Mouse (Mus musculus) heart, embryonic 14.5 days (tissue): ENCODE data around the gene Mrpl39. TPM values are rescaled to one million over a fixed set of nuclear protein-coding genes. Genes with fewer than 3 reads are reported as not detected.

Experiments
- ATAC-seq: fragments of 200-750 bp; cut with Nextera tagmentation; 2 replicates; pipeline ENCODE4 v1.8.0; 2017; ENCODE audit warnings: low read depth, moderate TSS enrichment; ENCODE audit not compliant: insufficient number of reproducible peaks, insufficient read depth, low FRiP score
- H3K27ac ChIP-seq, 2 experiments: fragments of 200-500 bp in 1 of 2; fragments of 300-500 bp in 1 of 2; sonication (generic) in 1 of 2; replicated peaks in 1 of 2; 2 replicates each; pipeline ENCODE4 v1.5.1; 2012 to 2014; ENCODE audit warnings: low read depth in 2 of 2, low read length in 2 of 2, control low read depth in 1 of 2, mild to moderate bottlenecking in 1 of 2, mixed read lengths in 1 of 2; ENCODE audit not compliant: control insufficient read depth in 1 of 2, insufficient read depth in 1 of 2
- H3K27me3 ChIP-seq: fragments of 300-500 bp; sonication (generic); 2 replicates; pipeline ENCODE4 v1.6.1; 2014; ENCODE audit warnings: mild to moderate bottlenecking, low read length, control low read depth; ENCODE audit not compliant: control insufficient read depth, insufficient read depth
- H3K36me3 ChIP-seq: fragments of 300-500 bp; sonication (generic); 2 replicates; pipeline ENCODE4 v1.6.1; 2014; ENCODE audit warnings: mild to moderate bottlenecking, control low read depth, low read length, mixed read lengths; ENCODE audit not compliant: control insufficient read depth, insufficient read depth
- H3K4me1 ChIP-seq, 2 experiments: fragments of 200-500 bp in 1 of 2; fragments of 300-500 bp in 1 of 2; sonication (generic) in 1 of 2; 2 replicates each; pipeline ENCODE4 v1.6.1; 2012 to 2014; ENCODE audit warnings: low read length in 2 of 2, control low read depth in 1 of 2, mixed read lengths in 1 of 2; ENCODE audit not compliant: control insufficient read depth in 2 of 2, insufficient read depth in 2 of 2
- H3K4me2 ChIP-seq: fragments of 300-500 bp; sonication (generic); 2 replicates; pipeline ENCODE4 v1.6.1; 2014; ENCODE audit warnings: mild to moderate bottlenecking, low read length
- H3K4me3 ChIP-seq, 2 experiments: fragments of 200-500 bp in 1 of 2; fragments of 300-500 bp in 1 of 2; sonication (generic) in 1 of 2; 2 replicates each; pipeline ENCODE4 v1.5.1; 2012 to 2014; ENCODE audit warnings: low read length in 2 of 2, mild to moderate bottlenecking in 2 of 2, control low read depth in 1 of 2, low read depth in 1 of 2, moderate library complexity in 1 of 2; ENCODE audit not compliant: control insufficient read depth in 1 of 2, insufficient read depth in 1 of 2
- H3K9ac ChIP-seq: fragments of 300-500 bp; sonication (generic); 2 replicates; pipeline ENCODE4 v1.6.1; 2014; ENCODE audit warnings: mild to moderate bottlenecking, low read length
- H3K9me3 ChIP-seq: fragments of 300-500 bp; sonication (generic); 2 replicates; pipeline ENCODE4 v1.6.1; 2016; ENCODE audit warnings: low read length, control low read depth; ENCODE audit not compliant: control insufficient read depth
- WGBS: fragments of 180-500 bp; shearing (Covaris S2); extraction: QIAGEN DNeasy Blood & Tissue Kit; methylation state at CpG from one replicate; pipeline ENCODE4 v1.1.7; 2014; 5-methylcytosine and 5-hydroxymethylcytosine counted together
- polyA plus RNA-seq: library from polyadenylated mRNA; unstranded; fragments of >200 nt; fragmentation: Nextera tagmentation; extraction: Ambion mirVana; gene quantifications from 2 replicates; pipeline ENCODE4 v1.2.1, GENCODE M21; 2014

The Mrpl39 gene
- polyA plus RNA-seq, 1 experiment from 2014 or later = 54.5 TPM

DNA sequence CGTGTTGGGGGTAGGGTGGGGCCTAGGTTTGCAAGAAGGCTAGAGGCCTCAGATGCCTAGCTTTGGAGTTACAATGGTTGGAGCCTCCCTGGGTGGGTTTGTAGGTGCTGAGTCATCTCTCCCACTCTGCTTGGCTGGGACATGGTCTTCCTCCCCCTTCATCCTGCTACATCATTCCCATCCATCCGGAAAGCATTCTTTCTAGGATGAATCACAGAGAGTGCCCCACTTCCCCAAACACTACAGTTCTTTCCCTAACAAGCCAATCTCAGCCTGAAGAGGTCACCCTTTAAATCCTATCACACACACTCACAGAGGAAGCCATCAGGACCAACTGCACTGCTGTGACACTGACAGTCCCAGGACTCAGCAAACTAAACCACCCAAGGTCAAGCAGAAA, 14.9 kb downstream of the Mrpl39 start:
- H3K27me3 ChIP-seq = no peaks in the 10 kb centered on the region
- ATAC-seq = no peak
- H3K4me3 ChIP-seq = no peak overlapping the region
- H3K36me3 ChIP-seq = peaks cover 66% of the 10 kb centered on the region
- H3K4me1 ChIP-seq = no peaks in the 10 kb centered on the region
- H3K27ac ChIP-seq = no peak overlapping the region
- WGBS = 91% methylated on average over 2 of the region's 2 CpGs
- no peak overlapping the region for H3K4me2 ChIP-seq
- no peaks in the 10 kb centered on the region for H3K9me3 ChIP-seq
- no peak overlapping the region for H3K9ac ChIP-seq

DNA sequence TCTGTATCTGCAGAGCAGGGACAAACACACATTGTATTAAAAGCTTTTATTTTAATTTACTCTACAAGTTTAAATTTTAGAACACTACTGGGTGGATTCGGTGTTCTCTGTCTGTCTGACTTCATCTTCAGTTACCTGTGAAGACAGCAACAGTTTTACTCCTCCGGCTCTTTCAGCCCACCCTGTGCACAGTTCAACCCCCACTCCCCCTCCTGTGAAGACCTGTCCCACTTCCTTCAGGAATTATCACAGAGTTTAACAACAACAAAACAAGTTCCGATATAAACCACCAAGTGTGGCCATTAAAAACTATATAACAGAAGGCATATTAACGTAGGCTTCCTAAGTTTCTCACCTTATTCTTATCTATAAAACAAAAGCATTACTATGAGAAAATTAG, 17.3 kb downstream of the Mrpl39 start:
- no peak for ATAC-seq
- no peak overlapping the region for H3K9ac ChIP-seq
- no peak overlapping the region for H3K27ac ChIP-seq
- H3K9me3 ChIP-seq = no peaks in the 10 kb centered on the region
- H3K4me2 ChIP-seq = no peak overlapping the region
- WGBS = 96% methylated on average over 4 of the region's 4 CpGs
- H3K27me3 ChIP-seq = no peaks in the 10 kb centered on the region
- peaks cover 43% of the 10 kb centered on the region for H3K36me3 ChIP-seq
- no peak overlapping the region for H3K4me3 ChIP-seq
- no peaks in the 10 kb centered on the region for H3K4me1 ChIP-seq

DNA sequence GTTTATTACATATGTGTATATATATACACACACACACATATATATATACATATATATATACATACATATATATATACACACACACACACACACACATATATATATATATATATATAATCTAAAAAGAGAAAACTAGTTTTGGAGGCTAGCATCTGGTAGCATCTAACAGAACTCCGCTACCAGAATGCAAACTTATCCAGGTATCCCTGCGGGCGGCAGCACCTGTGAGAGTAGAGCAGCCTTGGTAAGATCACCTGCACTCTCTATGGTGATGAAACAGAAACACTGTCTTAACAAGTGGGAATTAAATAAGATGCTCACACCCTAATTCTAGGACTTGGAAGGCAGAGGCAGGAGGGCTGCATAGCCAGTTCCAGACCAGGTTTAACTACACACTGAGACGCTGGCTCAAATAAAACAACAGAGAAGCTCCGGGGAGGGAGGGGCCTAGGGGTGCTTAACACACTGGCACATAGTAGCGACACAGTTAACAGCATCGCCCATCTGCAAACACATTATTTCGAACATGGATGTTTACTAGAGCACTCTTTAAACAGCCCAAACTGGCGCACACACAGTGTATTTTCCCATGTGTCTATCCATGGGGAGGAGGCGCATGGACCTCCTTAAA, 17.8 kb downstream of the Mrpl39 start:
- H3K27ac ChIP-seq = no peak overlapping the region
- H3K4me3 ChIP-seq = no peak overlapping the region
- 97% methylated on average over 10 of the region's 10 CpGs for WGBS
- H3K4me1 ChIP-seq = no peaks in the 10 kb centered on the region
- H3K36me3 ChIP-seq = peaks cover 38% of the 10 kb centered on the region
- H3K9ac ChIP-seq = no peak overlapping the region
- no peaks in the 10 kb centered on the region for H3K27me3 ChIP-seq
- H3K4me2 ChIP-seq = no peak overlapping the region
- no peak for ATAC-seq
- no peaks in the 10 kb centered on the region for H3K9me3 ChIP-seq

DNA sequence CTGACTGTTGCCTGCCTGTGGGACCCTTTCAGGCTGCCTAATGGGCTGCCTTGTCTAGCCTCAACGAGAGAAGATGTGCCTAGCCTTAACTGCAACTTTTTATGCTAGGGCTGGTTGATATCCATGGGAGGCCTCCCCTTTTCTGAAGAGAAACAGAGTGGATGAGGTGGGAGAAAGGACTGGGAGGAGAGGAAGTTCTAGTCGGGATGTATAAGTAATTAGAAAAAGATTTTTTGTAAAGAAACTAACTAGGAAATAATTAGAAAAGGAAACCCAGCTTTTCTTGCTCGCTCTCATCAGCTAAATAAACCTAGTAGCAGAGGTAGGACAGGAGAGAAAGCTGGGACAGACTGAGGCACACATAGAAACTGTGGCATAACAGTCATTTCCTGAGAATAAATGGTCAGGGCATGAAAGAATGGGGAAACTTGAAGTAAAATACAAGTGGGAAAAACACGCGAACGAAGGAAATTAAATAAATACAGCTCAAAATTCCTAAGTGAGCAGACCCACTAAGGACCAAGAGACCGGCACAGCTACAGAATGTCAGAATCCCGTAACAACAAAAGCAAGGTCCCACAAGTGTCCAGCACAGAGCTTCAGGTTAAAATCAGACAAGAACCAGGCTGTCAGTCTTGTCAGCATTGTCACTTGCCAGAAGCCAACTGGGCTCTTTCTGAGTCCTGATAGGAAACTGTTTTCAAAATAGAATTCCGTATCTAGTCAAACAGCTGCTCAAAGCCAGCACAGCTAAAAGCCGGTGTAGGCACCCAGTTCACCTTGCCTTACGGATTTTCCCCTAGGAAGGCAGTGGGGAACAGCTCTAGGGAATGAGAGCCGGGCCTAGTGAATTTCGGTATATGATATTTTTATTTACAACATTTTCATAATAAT, 18.6 kb downstream of the Mrpl39 start:
- WGBS = 73% methylated on average over 13 of the region's 13 CpGs
- no peak overlapping the region for H3K4me2 ChIP-seq
- no peak overlapping the region for H3K27ac ChIP-seq
- no peak overlapping the region for H3K9ac ChIP-seq
- ATAC-seq = no peak
- H3K9me3 ChIP-seq = no peaks in the 10 kb centered on the region
- H3K27me3 ChIP-seq = no peaks in the 10 kb centered on the region
- no peaks in the 10 kb centered on the region for H3K4me1 ChIP-seq
- H3K36me3 ChIP-seq = peaks cover 30% of the 10 kb centered on the region
- H3K4me3 ChIP-seq = no peak overlapping the region

DNA sequence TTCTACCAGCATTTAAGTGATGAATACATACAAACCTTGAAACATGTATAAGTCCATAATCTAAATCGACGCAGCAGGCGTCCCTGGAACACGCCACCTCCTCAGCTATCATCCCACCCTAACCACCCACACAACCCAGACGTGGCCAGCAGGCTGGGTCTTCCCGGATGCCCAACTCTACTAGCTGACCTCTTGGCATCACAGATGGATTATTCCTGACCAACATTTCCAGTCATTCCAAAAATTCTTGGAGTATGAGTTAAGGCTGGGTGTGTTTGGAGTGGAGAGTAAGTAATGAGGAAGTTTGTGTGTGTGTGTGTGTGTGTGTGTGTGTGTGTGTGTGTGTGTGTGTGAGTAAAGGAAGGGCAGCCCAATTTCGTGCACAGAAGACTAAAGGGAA, 19.3 kb downstream of the Mrpl39 start:
- WGBS = 80% methylated on average over 7 of the region's 7 CpGs
- H3K9me3 ChIP-seq = no peaks in the 10 kb centered on the region
- H3K4me3 ChIP-seq = no peak overlapping the region

DNA sequence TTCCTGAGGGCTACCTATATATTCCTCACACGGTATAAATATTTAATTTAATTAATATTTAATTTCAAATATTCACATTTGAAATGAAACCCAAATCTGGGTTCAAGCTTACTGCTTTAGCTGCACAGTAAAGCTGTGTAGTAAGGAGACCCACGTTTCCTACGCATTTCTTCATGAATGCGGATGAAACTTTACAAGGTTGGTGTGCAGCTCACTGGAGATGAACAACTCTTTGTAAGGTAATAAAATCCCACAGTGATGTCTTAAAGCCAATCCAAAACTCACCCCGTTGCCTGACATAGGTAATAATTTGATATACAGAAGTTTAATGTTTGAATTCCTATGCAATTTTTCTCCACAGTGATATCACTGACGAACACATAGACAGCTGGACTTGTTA, 20.6 kb downstream of the Mrpl39 start:
- Histone ChIP-seq H3K27me3 (no peaks in the 10 kb centered on the region), H3K9ac (no peak overlapping the region), H3K4me1 (no peaks in the 10 kb centered on the region), H3K9me3 (no peaks in the 10 kb centered on the region), H3K36me3 (peaks cover 10% of the 10 kb centered on the region; the same call in 1 of the 2 replicates), H3K4me3 (no peak overlapping the region), H3K4me2 (no peak overlapping the region), H3K27ac (no peak overlapping the region)
- WGBS = 91% methylated on average over 6 of the region's 6 CpGs
- no peak for ATAC-seq

More for the DNA sequence above, 19.3 kb downstream of the Mrpl39 start:
- Histone ChIP-seq H3K27me3 (no peaks in the 10 kb centered on the region), H3K36me3 (peaks cover 22% of the 10 kb centered on the region), H3K4me1 (no peaks in the 10 kb centered on the region), H3K4me2 (no peak overlapping the region), H3K9ac (no peak overlapping the region), H3K27ac (no peak overlapping the region)
- no peak for ATAC-seq

DNA sequence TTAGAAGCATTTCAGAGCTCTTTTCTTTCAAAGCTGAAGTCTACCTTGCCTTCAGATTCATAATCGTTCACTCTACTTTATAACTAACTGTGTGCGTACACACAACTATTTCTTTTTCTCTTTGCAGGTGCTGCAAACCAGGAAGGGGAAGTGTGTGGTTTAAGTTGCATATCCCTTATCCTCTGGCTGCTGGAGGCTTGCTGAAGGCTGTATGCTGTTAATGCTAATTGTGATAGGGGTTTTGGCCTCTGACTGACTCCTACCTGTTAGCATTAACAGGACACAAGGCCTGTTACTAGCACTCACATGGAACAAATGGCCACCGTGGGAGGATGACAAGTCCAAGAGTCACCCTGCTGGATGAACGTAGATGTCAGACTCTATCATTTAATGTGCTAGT, 21.6 kb downstream of the Mrpl39 start:
- H3K9ac ChIP-seq = no peak overlapping the region
- H3K9me3 ChIP-seq = no peaks in the 10 kb centered on the region
- no peak for ATAC-seq
- H3K4me3 ChIP-seq = no peak overlapping the region
- no peaks in the 10 kb centered on the region for H3K4me1 ChIP-seq
- H3K36me3 ChIP-seq = peaks cover 10% of the 10 kb centered on the region; the same call in 1 of the 2 replicates
- no peak overlapping the region for H3K27ac ChIP-seq
- H3K4me2 ChIP-seq = no peak overlapping the region
- 86% methylated on average over 4 of the region's 4 CpGs for WGBS
- no peaks in the 10 kb centered on the region for H3K27me3 ChIP-seq
